Mouse (Mus musculus): Measurements from ENCODE around the gene Srarp. TPM values are rescaled to one million over a fixed set of nuclear protein-coding genes. Genes with fewer than 3 reads are reported as not detected.
A peak's percentile ranks its signal among the peaks of the same experiment; 100 is the strongest.

Gene Srarp
- polyA plus RNA-seq, 1 experiment = 0.93 TPM

DNA sequence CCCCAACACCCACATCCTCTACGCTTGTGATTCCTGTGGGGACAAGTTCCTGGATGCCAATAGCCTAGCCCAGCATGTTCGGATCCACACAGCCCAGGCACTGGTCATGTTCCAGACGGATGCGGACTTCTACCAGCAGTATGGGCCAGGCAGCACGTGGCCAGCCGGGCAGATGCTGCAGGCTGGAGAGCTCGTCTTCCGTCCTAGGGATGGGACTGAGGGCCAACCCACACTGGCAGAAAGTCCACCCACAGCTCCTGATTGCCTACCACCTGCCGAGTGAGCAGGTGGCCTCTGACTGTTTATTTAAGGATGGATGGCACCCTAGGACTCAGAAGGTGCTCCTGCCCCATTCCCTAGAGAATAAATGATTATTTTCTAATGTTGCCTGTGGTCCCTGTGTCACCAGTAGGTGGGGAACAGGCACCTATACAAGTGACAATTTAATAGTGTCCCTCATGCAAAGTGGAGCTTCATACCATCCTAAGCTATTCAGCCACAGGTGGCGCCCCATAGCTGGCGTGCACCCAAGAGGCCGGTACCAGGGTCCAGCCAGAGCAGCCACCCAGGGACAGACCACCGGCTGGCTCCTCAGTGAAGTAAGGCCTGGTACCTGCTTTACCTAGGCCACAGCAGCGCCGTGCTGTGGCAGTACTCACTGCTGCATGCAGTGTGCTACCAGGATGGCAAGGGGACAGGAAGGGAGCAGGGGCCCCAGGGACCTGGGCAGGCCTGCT, 31.1 kb upstream of the Srarp start:
- DNase-seq (ENCODE audit: low read depth) = no peak
- TF ChIP-seq CTCF (IDR thresholded peaks at IDR 0.05; ENCODE audit: borderline replicate concordance, extremely low read depth, insufficient read depth, insufficient read length) (no peak), POLR2A (IDR thresholded peaks at IDR 0.05; ENCODE audit: borderline replicate concordance, extremely low read depth, insufficient read depth, insufficient read length, poor library complexity, severe bottlenecking) (no peak)

GRCm38 (mm10) chr4:141466289-141466795, 30.4 kb upstream of the Srarp start:
- DNase-seq (ENCODE audit: low read depth) = no peak
- TF ChIP-seq POLR2A (IDR thresholded peaks at IDR 0.05; ENCODE audit: borderline replicate concordance, extremely low read depth, insufficient read depth, insufficient read length, poor library complexity, severe bottlenecking) = no peak

DNA sequence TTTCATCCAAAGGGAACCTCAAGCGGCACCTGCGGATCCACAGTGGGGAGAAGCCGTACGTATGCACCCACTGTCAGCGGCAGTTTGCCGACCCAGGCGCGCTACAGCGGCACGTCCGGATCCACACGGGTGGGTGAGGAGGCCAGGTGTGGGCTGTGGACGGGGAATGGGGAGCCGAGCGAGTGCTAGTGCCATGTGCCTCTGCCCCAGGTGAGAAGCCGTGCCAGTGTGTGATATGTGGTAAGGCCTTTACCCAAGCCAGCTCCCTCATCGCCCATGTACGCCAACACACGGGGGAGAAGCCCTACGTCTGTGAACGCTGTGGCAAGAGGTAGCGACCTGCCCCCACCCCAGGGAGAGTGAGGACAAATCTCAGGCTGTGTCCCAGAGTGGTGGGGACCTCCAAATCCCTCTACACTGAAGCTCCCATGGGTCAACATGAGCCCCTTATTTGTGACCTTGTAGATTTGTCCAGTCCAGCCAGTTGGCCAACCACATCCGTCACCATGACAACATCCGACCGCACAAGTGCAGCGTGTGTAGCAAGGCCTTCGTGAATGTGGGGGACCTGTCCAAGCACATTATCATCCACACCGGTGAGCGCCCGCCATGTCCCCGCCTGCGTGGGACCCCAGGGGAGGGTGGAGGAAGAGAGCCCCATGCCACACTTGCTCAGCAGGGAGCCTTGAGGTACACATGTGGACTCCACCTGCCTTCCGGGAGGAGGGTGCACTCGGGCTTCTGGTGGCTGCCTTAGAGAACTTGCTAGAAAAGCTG, 29.8 kb upstream of the Srarp start:
- DNase-seq (ENCODE audit: low read depth) = no peak
- no peak for TF ChIP-seq CTCF (IDR thresholded peaks at IDR 0.05; ENCODE audit: borderline replicate concordance, extremely low read depth, insufficient read depth, insufficient read length)
- TF ChIP-seq POLR2A (IDR thresholded peaks at IDR 0.05; ENCODE audit: borderline replicate concordance, extremely low read depth, insufficient read depth, insufficient read length, poor library complexity, severe bottlenecking) = no peak

GRCm38 (mm10) chr4:141464722-141465121, 28.8 kb upstream of the Srarp start:
- DNase-seq (ENCODE audit: low read depth) = no peak
- TF ChIP-seq CTCF (IDR thresholded peaks at IDR 0.05; ENCODE audit: borderline replicate concordance, extremely low read depth, insufficient read depth, insufficient read length) (no peak), POLR2A (IDR thresholded peaks at IDR 0.05; ENCODE audit: borderline replicate concordance, extremely low read depth, insufficient read depth, insufficient read length, poor library complexity, severe bottlenecking) (no peak)

- DNase-seq (ENCODE audit: low read depth) = no peak
- no peak for TF ChIP-seq CTCF (IDR thresholded peaks at IDR 0.05; ENCODE audit: borderline replicate concordance, extremely low read depth, insufficient read depth, insufficient read length)
- TF ChIP-seq POLR2A (IDR thresholded peaks at IDR 0.05; ENCODE audit: borderline replicate concordance, extremely low read depth, insufficient read depth, insufficient read length, poor library complexity, severe bottlenecking) = no peak
Observed at GRCm38 (mm10) chr4:141463472-141463871, 27.6 kb upstream of the Srarp start.

DNA sequence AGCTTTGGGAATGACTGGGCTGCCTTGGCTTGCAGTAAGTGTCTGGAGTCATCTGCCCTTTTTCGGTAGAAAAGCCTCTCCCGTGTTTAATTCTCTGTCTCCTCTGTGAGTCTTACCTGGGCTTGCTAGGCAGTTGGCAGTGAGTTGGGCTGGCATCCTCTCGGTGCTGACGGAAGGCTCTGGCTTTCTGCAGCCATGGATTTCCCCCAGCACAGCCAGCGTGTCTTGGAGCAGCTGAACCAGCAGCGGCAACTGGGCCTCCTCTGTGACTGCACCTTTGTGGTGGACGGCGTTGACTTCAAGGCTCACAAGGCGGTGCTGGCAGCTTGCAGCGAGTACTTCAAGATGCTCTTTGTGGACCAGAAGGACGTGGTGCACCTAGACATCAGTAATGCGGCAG, 25.7 kb upstream of the Srarp start:
- no peak for TF ChIP-seq POLR2A (IDR thresholded peaks at IDR 0.05; ENCODE audit: borderline replicate concordance, extremely low read depth, insufficient read depth, insufficient read length, poor library complexity, severe bottlenecking)
- no peak for TF ChIP-seq CTCF (IDR thresholded peaks at IDR 0.05; ENCODE audit: borderline replicate concordance, extremely low read depth, insufficient read depth, insufficient read length)

DNA sequence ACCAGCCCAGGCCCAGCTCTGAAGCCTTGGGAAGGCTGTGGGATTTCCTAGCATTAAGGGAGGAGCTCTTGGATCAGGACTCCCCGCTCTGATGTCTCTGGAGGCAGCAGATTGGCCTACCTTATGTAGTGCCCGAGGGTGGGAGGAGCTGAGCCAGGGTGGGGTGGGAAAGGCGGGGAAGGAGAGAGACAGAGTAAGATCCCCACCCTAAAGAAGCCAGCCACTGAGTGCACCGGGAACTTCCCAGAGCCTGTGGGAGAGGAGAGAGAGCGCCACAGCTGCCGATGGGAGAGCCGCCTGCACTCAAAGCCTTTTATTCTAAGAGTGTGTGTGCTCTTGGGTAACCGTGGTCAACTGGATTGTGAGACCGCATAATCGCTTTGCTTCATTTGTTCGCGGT, 25.2 kb upstream of the Srarp start:
- no peak for TF ChIP-seq CTCF (IDR thresholded peaks at IDR 0.05; ENCODE audit: borderline replicate concordance, extremely low read depth, insufficient read depth, insufficient read length)
- no peak for TF ChIP-seq POLR2A (IDR thresholded peaks at IDR 0.05; ENCODE audit: borderline replicate concordance, extremely low read depth, insufficient read depth, insufficient read length, poor library complexity, severe bottlenecking)
- DNase-seq (ENCODE audit: low read depth) = peak; percentile 56

More for the DNA sequence above, 25.7 kb upstream of the Srarp start:
- no peak for DNase-seq (ENCODE audit: low read depth)

- no peak for DNase-seq (ENCODE audit: low read depth)
- TF ChIP-seq POLR2A (IDR thresholded peaks at IDR 0.05; ENCODE audit: borderline replicate concordance, extremely low read depth, insufficient read depth, insufficient read length, poor library complexity, severe bottlenecking) (no peak), CTCF (IDR thresholded peaks at IDR 0.05; ENCODE audit: borderline replicate concordance, extremely low read depth, insufficient read depth, insufficient read length) (no peak)
Observed at GRCm38 (mm10) chr4:141460481-141460880, 24.6 kb upstream of the Srarp start.

DNA sequence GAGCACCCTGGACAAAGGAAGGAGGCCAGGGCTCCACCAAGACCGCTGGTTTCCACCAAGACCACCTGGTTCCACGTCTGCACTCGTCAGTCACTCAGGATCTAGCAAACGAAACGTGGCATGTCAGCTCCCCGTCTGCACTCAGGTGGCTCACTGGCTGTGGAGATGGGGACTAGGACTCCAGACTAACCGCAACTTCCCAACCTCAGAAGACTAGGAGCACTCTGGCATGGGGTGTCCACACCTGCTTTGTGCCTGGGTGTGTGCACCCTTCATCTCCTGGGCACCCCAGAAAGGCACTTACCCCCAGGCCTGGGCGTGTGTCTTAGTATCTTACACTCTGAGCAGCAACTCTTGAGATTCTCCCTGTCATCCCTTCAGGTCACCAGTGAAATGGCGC, 23.9 kb upstream of the Srarp start:
- no peak for DNase-seq (ENCODE audit: low read depth)
- TF ChIP-seq POLR2A (IDR thresholded peaks at IDR 0.05; ENCODE audit: borderline replicate concordance, extremely low read depth, insufficient read depth, insufficient read length, poor library complexity, severe bottlenecking) (no peak), CTCF (IDR thresholded peaks at IDR 0.05; ENCODE audit: borderline replicate concordance, extremely low read depth, insufficient read depth, insufficient read length) (no peak)

- DNase-seq (ENCODE audit: low read depth) = no peak
- TF ChIP-seq POLR2A (IDR thresholded peaks at IDR 0.05; ENCODE audit: borderline replicate concordance, extremely low read depth, insufficient read depth, insufficient read length, poor library complexity, severe bottlenecking) = no peak
- TF ChIP-seq CTCF (IDR thresholded peaks at IDR 0.05; ENCODE audit: borderline replicate concordance, extremely low read depth, insufficient read depth, insufficient read length) = no peak
Observed at GRCm38 (mm10) chr4:141458888-141459287, 23.0 kb upstream of the Srarp start.

- no peak for DNase-seq (ENCODE audit: low read depth)
- TF ChIP-seq POLR2A (IDR thresholded peaks at IDR 0.05; ENCODE audit: borderline replicate concordance, extremely low read depth, insufficient read depth, insufficient read length, poor library complexity, severe bottlenecking) (no peak), CTCF (IDR thresholded peaks at IDR 0.05; ENCODE audit: borderline replicate concordance, extremely low read depth, insufficient read depth, insufficient read length) (no peak)
Observed at GRCm38 (mm10) chr4:141458236-141458635, 22.3 kb upstream of the Srarp start.
